Comparison of ENCODE assay signal across 14 mouse cellular contexts in the genomic region with DNA sequence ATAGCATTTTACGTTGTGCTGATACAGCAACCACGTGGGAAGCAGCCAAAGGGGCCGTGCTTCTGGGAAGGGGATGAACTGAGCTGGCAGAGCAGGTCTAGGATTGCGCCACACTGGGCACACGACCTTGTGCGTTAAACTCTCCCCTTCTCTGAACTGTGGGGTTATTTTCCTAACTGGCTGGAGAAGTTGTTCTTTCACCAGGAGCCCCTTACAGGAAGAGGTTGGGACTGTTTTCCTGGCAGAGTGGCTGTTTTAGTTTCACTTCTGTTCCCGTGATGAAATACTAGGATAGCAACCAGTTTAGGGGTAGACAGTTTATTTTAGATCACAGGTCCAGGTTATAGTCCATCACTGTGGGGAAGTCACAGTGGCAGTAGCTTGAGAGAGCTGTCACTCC. TPM values are rescaled to one million over a fixed set of nuclear protein-coding genes. Genes with fewer than 3 reads are reported as not detected.
DNase-seq lines count a peak whose midpoint lies in the region; ATAC-seq and TF ChIP-seq lines count a peak whose summit lies in the region.
"Had no signal": no experiment of that assay in that cellular context is flagged by ENCODE, and none has a peak within 500 bp of the region (broad histone marks: within the 10 kb centered on the region; RNA-seq: fewer than 3 reads in every experiment).

No protein-coding gene starts in this region.

- WGBS in liver, postnatal 0 days (ENCODE audit: insufficient replicate concordance): 46% methylated on average over 7 of the region's 7 CpGs
- 50% methylated on average over 7 of the region's 7 CpGs for WGBS in liver, embryonic 12.5 days (ENCODE audit: insufficient replicate concordance)
- 54% methylated on average over 7 of the region's 7 CpGs for WGBS in intestine, embryonic 16.5 days

- peak overlapping the region; percentile 35 for H3K4me2 ChIP-seq in liver, postnatal 0 days (ENCODE audit: low read depth, low read length)
- H3K4me2 ChIP-seq in liver, embryonic 12.5 days: no peak overlapping the region
- H3K4me2 ChIP-seq in intestine, embryonic 16.5 days (ENCODE audit: low read depth, low read length): peak overlapping the region; percentile 32
- H3K4me2 ChIP-seq: midbrain, embryonic 15.5 days; neural tube, embryonic 13.5 days had no signal

- peak; percentile 45 for DNase-seq in liver, postnatal 0 days
- peak; percentile 47 for DNase-seq in adrenal gland, postnatal 14 days
- DNase-seq in urinary bladder, postnatal 4 days (ENCODE audit: low spot score in 2 of 2): no peak
- no peak for DNase-seq in frontal cortex, postnatal 14 days (ENCODE audit: low spot score in 2 of 2)
- DNase-seq: cerebellum, adult 9-10 months; heart, adult 18-20 months; heart, postnatal 4 days had no signal

- no peaks in the 10 kb centered on the region; the same call in 1 of the 2 replicates for H3K9me3 ChIP-seq in liver, postnatal 0 days (ENCODE audit: low read length)
- H3K9me3 ChIP-seq in liver, embryonic 12.5 days (replicated peaks): no peaks in the 10 kb centered on the region
- H3K9me3 ChIP-seq in intestine, embryonic 16.5 days (ENCODE audit: control insufficient read depth, low read length): 0 out of 2 replicates have a peak, but pooled peaks cover 3% of the 10 kb centered on the region
- H3K9me3 ChIP-seq: limb, embryonic 10.5 days; midbrain, embryonic 15.5 days; neural tube, embryonic 13.5 days had no signal

- H3K36me3 ChIP-seq in liver, postnatal 0 days (replicated peaks; ENCODE audit: insufficient read depth, low read length): no peaks in the 10 kb centered on the region
- no peaks in the 10 kb centered on the region for H3K36me3 ChIP-seq in liver, embryonic 12.5 days
- no peaks in the 10 kb centered on the region for H3K36me3 ChIP-seq in intestine, embryonic 16.5 days (ENCODE audit: control insufficient read depth, insufficient read depth, low read length)
- H3K36me3 ChIP-seq: limb, embryonic 10.5 days; midbrain, embryonic 15.5 days; neural tube, embryonic 13.5 days had no signal

- no peaks in the 10 kb centered on the region for H3K27me3 ChIP-seq in liver, postnatal 0 days (ENCODE audit: insufficient read depth, low read length)
- peaks cover 7% of the 10 kb centered on the region for H3K27me3 ChIP-seq in liver, embryonic 12.5 days (replicated peaks)
- no peaks in the 10 kb centered on the region for H3K27me3 ChIP-seq in intestine, embryonic 16.5 days (replicated peaks; ENCODE audit: control insufficient read depth, insufficient read depth, low read length)
- H3K27me3 ChIP-seq: midbrain, embryonic 15.5 days; neural tube, embryonic 13.5 days had no signal

- H3K9ac ChIP-seq in liver, postnatal 0 days (replicated peaks): no peak overlapping the region
- no peak overlapping the region for H3K9ac ChIP-seq in liver, embryonic 12.5 days
- no peak overlapping the region for H3K9ac ChIP-seq in intestine, embryonic 16.5 days (ENCODE audit: low read depth, low read length)
- H3K9ac ChIP-seq: midbrain, embryonic 15.5 days; neural tube, embryonic 13.5 days had no signal

- ATAC-seq in liver, postnatal 0 days: peak; percentile 89
- ATAC-seq in liver, embryonic 12.5 days: no peak
- ATAC-seq in intestine, embryonic 16.5 days: peak; percentile 75
- peak; percentile 87 for ATAC-seq in megakaryocyte progenitor cell, adult 5-6 weeks (replicated peaks; ENCODE audit: poor library complexity)
- ATAC-seq: midbrain, embryonic 15.5 days had no signal

- no peak for TF ChIP-seq CTCF in liver, postnatal 0 days (IDR thresholded peaks at IDR 0.05; ENCODE audit: low read depth)

- H3K4me3 ChIP-seq in liver, postnatal 0 days (ENCODE audit: low read depth, low read length): no peak overlapping the region
- no peak overlapping the region for H3K4me3 ChIP-seq in liver, embryonic 12.5 days
- H3K4me3 ChIP-seq in intestine, embryonic 16.5 days (ENCODE audit: low read length): peak overlapping the region; percentile 19
- H3K4me3 ChIP-seq: erythroblast, embryonic 14.5 days; limb, embryonic 10.5 days; midbrain, embryonic 15.5 days; neural tube, embryonic 13.5 days had no signal

- no peak overlapping the region; the same call in 1 of the 2 replicates for H3K27ac ChIP-seq in liver, postnatal 0 days (ENCODE audit: low read depth)
- no peak overlapping the region for H3K27ac ChIP-seq in liver, embryonic 12.5 days
- no peak overlapping the region for H3K27ac ChIP-seq in intestine, embryonic 16.5 days (ENCODE audit: low read length)
- H3K27ac ChIP-seq: limb, embryonic 10.5 days; midbrain, embryonic 15.5 days; neural tube, embryonic 13.5 days had no signal

- TF ChIP-seq EP300 in liver, postnatal 0 days (IDR thresholded peaks at IDR 0.05; ENCODE audit: low read depth): 0 out of 2 replicates have a peak, but pooled peaks have one; percentile 16

- no peaks in the 10 kb centered on the region for H3K4me1 ChIP-seq in liver, postnatal 0 days (ENCODE audit: insufficient read depth)
- H3K4me1 ChIP-seq in liver, embryonic 12.5 days: no peaks in the 10 kb centered on the region
- H3K4me1 ChIP-seq in intestine, embryonic 16.5 days (ENCODE audit: control insufficient read depth, insufficient read depth, low read length): 0 out of 2 replicates have a peak, but pooled peaks cover 4% of the 10 kb centered on the region
- H3K4me1 ChIP-seq: midbrain, embryonic 15.5 days; neural tube, embryonic 13.5 days had no signal

RNA-seq across cellular contexts. Expression of a gene that starts 39.6 kb away (rescaled TPM):
- polyA plus RNA-seq in liver, postnatal 0 days (2015; fragmentation: Nextera tagmentation; extraction: Ambion mirVana): 9.3 and 10.9 TPM in 2 replicates
- polyA plus RNA-seq in liver, embryonic 12.5 days (2016; fragmentation: Nextera tagmentation; extraction: Ambion mirVana): 38.7 TPM in 2 replicates
- 31.8 and 38.9 TPM in 2 replicates for total RNA-seq in adrenal gland, postnatal 14 days (2021)
- polyA plus RNA-seq in intestine, embryonic 16.5 days (2015; fragmentation: Nextera tagmentation; extraction: Ambion mirVana): 34.4 and 37.6 TPM in 2 replicates
- total RNA-seq in megakaryocyte progenitor cell, adult 5-6 weeks (2015): 46.9 and 56.7 TPM in 2 replicates
- total RNA-seq in megakaryocyte progenitor cell, adult 5-6 weeks (2017): 53.9 and 54.7 TPM in 2 replicates

RNA-seq across cellular contexts. Expression of a gene that starts 45.2 kb away (rescaled TPM):
- 0.90 and 1.1 TPM in 2 replicates for polyA plus RNA-seq in liver, postnatal 0 days (2015; fragmentation: Nextera tagmentation; extraction: Ambion mirVana)
- 2.2 and 2.7 TPM in 2 replicates for polyA plus RNA-seq in liver, embryonic 12.5 days (2016; fragmentation: Nextera tagmentation; extraction: Ambion mirVana)
- 66.9 and 72.1 TPM in 2 replicates for total RNA-seq in adrenal gland, postnatal 14 days (2021)
- polyA plus RNA-seq in intestine, embryonic 16.5 days (2015; fragmentation: Nextera tagmentation; extraction: Ambion mirVana): 9.0 and 11.2 TPM in 2 replicates
- total RNA-seq in megakaryocyte progenitor cell, adult 5-6 weeks (2015): 14.5 and 17.1 TPM in 2 replicates
- 15.9 and 16.0 TPM in 2 replicates for total RNA-seq in megakaryocyte progenitor cell, adult 5-6 weeks (2017)

Comparison
In these comparisons a context has a peak if more than half of its experiments do, and no peak if none do; other contexts are left out.
1. DNase-seq: peak in liver, postnatal 0 days (single experiment) and adrenal gland, postnatal 14 days (single experiment); none in urinary bladder, postnatal 4 days (0 of 2) and frontal cortex, postnatal 14 days (0 of 2).